Mouse (Mus musculus) right cerebral cortex, postnatal 25 days (tissue): ENCODE data around the gene Scarb1.

ENCODE experiments used
- DNase-seq: peaks from one replicate; pipeline ENCODE4 v3.0.0; 2022

The Scarb1 gene

GRCm38 (mm10) chr5:125303055-125303454 is 37.8 kb downstream of the Scarb1 start:
- DNase-seq = no peak

- DNase-seq = no peak
Observed at GRCm38 (mm10) chr5:125298234-125298633, 42.7 kb downstream of the Scarb1 start.

- DNase-seq = no peak
Observed at GRCm38 (mm10) chr5:125297171-125297570, 43.7 kb downstream of the Scarb1 start.

GRCm38 (mm10) chr5:125292951-125293350 is 47.9 kb downstream of the Scarb1 start:
- no peak for DNase-seq

- DNase-seq = no peak
Observed at GRCm38 (mm10) chr5:125291895-125292294, 49.0 kb downstream of the Scarb1 start.

GRCm38 (mm10) chr5:125291387-125291786 is 49.5 kb downstream of the Scarb1 start:
- DNase-seq = no peak

- DNase-seq = no peak
Observed at GRCm38 (mm10) chr5:125287053-125287655, 53.7 kb downstream of the Scarb1 start.

GRCm38 (mm10) chr5:125286090-125286489 is 54.8 kb downstream of the Scarb1 start:
- no peak for DNase-seq

- peak; percentile 48 for DNase-seq
Observed at GRCm38 (mm10) chr5:125283748-125284640, 56.9 kb downstream of the Scarb1 start.

- DNase-seq = no peak
Observed at GRCm38 (mm10) chr5:125279216-125279615, 61.7 kb downstream of the Scarb1 start.

- DNase-seq = no peak
Observed at GRCm38 (mm10) chr5:125278314-125278713, 62.6 kb downstream of the Scarb1 start.

GRCm38 (mm10) chr5:125277313-125277712 is 63.6 kb downstream of the Scarb1 start:
- no peak for DNase-seq

- no peak for DNase-seq
Observed at GRCm38 (mm10) chr5:125276765-125277164, 64.1 kb downstream of the Scarb1 start.

GRCm38 (mm10) chr5:125275315-125275714 is 65.6 kb downstream of the Scarb1 start:
- no peak for DNase-seq

- no peak for DNase-seq
Observed at GRCm38 (mm10) chr5:125274773-125275172, 66.1 kb downstream of the Scarb1 start.

- DNase-seq = no peak
Observed at GRCm38 (mm10) chr5:125274182-125274581, 66.7 kb downstream of the Scarb1 start.

- peak; percentile 40 for DNase-seq
Observed at GRCm38 (mm10) chr5:125273666-125274109, 67.2 kb downstream of the Scarb1 start.

- no peak for DNase-seq
Observed at GRCm38 (mm10) chr5:125272231-125272988, 68.5 kb downstream of the Scarb1 start.

GRCm38 (mm10) chr5:125271531-125272203 is 69.2 kb downstream of the Scarb1 start:
- peak; percentile 70 for DNase-seq

- peak; percentile 54 for DNase-seq
Observed at GRCm38 (mm10) chr5:125270587-125271130, 70.2 kb downstream of the Scarb1 start.

- no peak for DNase-seq
Observed at GRCm38 (mm10) chr5:125269836-125270235, 71.1 kb downstream of the Scarb1 start.

- DNase-seq = no peak
Observed at GRCm38 (mm10) chr5:125269399-125269798, 71.5 kb downstream of the Scarb1 start.
